Mouse (Mus musculus) ES-E14 (cell line): ENCODE measurements around the gene Hdac5. TPM values are rescaled to one million over a fixed set of nuclear protein-coding genes. Genes with fewer than 3 reads are reported as not detected.

Experiments used
- DNase-seq: peaks from one replicate; pipeline ENCODE4 v3.0.0-alpha.2; 2013; ENCODE audit warnings: low read depth, low spot score
- H3K27ac ChIP-seq: 2 replicates; pipeline ENCODE4 v1.5.1; 2012; ENCODE audit warnings: low read depth, mild to moderate bottlenecking, low read length, moderate library complexity, mixed read lengths; ENCODE audit not compliant: poor library complexity, insufficient read depth, severe bottlenecking
- H3K36me3 ChIP-seq: 2 replicates; pipeline ENCODE4 v1.6.1; 2012; ENCODE audit warnings: mild to moderate bottlenecking, low read length, moderate library complexity, mixed read lengths; ENCODE audit not compliant: control insufficient read depth, poor library complexity, insufficient read depth, severe bottlenecking
- H3K4me1 ChIP-seq, 2 experiments: fragments of 150-350 bp in 1 of 2; sonication (generic) in 1 of 2; 2 replicates each; pipeline ENCODE4 v1.6.1; 2012; ENCODE audit warnings: low read length in 2 of 2, mild to moderate bottlenecking in 1 of 2, mixed read lengths in 1 of 2; ENCODE audit not compliant: control insufficient read depth in 2 of 2, insufficient read depth in 2 of 2, poor library complexity in 1 of 2
- H3K4me3 ChIP-seq, 2 experiments: fragments of 150-350 bp in 1 of 2; sonication (generic) in 1 of 2; 2 replicates each; pipeline ENCODE4 v1.5.1; 2012; ENCODE audit warnings: low read length in 2 of 2, low read depth in 1 of 2, mild to moderate bottlenecking in 1 of 2, mixed read lengths in 1 of 2; ENCODE audit not compliant: insufficient read depth in 1 of 2, poor library complexity in 1 of 2, severe bottlenecking in 1 of 2
- H3K9ac ChIP-seq: 2 replicates; pipeline ENCODE4 v1.6.1; 2012; ENCODE audit warnings: low read depth, mild to moderate bottlenecking, low read length, mixed read lengths; ENCODE audit not compliant: poor library complexity, insufficient read depth, severe bottlenecking
- H3K9me3 ChIP-seq: fragments of 150-350 bp; sonication (generic); 2 replicates; pipeline ENCODE4 v1.6.1; 2012; ENCODE audit warnings: low read depth, mild to moderate bottlenecking, low read length; ENCODE audit not compliant: control insufficient read depth, insufficient read depth
- CHD2 ChIP-seq: IDR thresholded peaks from 2 replicates; pipeline ENCODE4 v1.6.1; 2014; ENCODE audit warnings: mild to moderate bottlenecking, low read depth, low read length, inconsistent platforms
- HCFC1 ChIP-seq: IDR thresholded peaks from 2 replicates; pipeline ENCODE4 v1.6.1; 2012; ENCODE audit warnings: low read length, inconsistent platforms, borderline replicate concordance; ENCODE audit not compliant: insufficient read depth
- MAFK ChIP-seq: IDR thresholded peaks from 2 replicates; pipeline ENCODE4 v1.6.1; 2014; ENCODE audit warnings: mild to moderate bottlenecking, low read depth, low read length, inconsistent platforms; ENCODE audit not compliant: insufficient read depth
- ZC3H11A ChIP-seq: IDR thresholded peaks from 2 replicates; pipeline ENCODE4 v1.6.1; 2012; ENCODE audit warnings: low read depth, mild to moderate bottlenecking, inconsistent platforms, low read length, borderline replicate concordance
- ZNF384 ChIP-seq: IDR thresholded peaks from 2 replicates; pipeline ENCODE4 v1.6.1; 2012; ENCODE audit warnings: low read depth, low read length, inconsistent platforms
- in situ Hi-C, 2 experiments: fragments of 600-800 bp; cut with MboI; formaldehyde crosslinking; loops; one replicate each; pipeline ENCODE4 v1.15.1; 2025; ENCODE audit warnings: low sequenced_read_pairs in 2 of 2, inconsistent platforms in 1 of 2; ENCODE audit not compliant: unreplicated experiment in 2 of 2
- total RNA-seq: library from RNA; depleted of rRNA; stranded (reverse); fragments of 300-350 nt; gene quantifications from 2 replicates; pipeline ENCODE4 v1.2.3, GENCODE M21; 2012

The Hdac5 gene
- total RNA-seq, 1 experiment, result 33.3 TPM

DNA sequence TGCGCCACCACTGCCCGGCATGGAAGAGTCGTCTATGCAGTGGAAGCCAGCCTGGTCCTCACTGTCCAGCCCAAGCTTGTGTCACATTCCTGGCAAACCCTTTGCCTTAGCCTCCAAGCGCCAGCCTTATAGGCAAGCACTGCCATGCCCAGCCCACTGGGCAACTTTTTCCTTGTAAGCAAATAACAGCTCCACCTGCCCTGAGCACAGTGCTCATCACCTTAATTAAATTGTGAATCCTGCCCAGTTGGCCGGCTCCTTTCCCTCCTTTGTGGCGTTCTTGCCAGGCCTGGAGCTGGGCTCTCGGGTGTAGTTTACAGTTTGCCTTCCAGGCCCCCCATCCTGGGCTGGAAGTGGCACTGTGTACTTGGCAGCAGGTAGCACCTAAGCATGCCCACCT is 33.2 kb upstream of the Hdac5 start:
- DNase-seq, result no peak
- no peak overlapping the region for H3K27ac ChIP-seq
- in situ Hi-C loops, result no loop called here

DNA sequence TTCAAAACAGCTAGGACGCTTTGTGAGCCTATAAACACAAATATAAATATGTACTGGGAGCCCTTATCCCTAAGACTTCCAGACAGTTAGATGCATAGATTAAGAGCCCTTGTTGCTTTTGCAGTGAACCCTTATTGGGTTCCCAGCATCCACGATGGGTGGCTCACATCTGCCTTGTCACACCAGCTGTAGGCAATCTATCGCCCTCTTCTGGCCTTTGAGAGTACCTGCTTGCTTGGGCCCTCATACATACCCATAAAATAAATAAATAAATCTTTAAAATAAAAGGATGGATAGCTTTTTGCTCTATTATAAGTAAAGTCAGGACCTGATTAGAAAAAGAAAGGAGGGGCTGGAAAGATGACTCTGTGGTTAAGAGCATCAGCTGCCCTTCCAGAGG is 28.6 kb upstream of the Hdac5 start:
- Histone ChIP-seq H3K36me3 (peaks cover 63% of the 10 kb centered on the region), H3K4me1 (peaks cover 0 to 20% of the 10 kb centered on the region in 2 experiments; a peak in 2 of 4 replicates), H3K27ac (no peak overlapping the region), H3K9ac (no peak overlapping the region), H3K4me3 (no peak overlapping the region), H3K9me3 (no peaks in the 10 kb centered on the region)
- TF ChIP-seq MAFK (peak; percentile 48; the same call in 1 of the 2 replicates), HCFC1 (no peak), ZNF384 (no peak), CHD2 (no peak)
- in situ Hi-C loops, result no loop called here
- no peak for DNase-seq

More for the DNA sequence above, 33.2 kb upstream of the Hdac5 start:
- Histone ChIP-seq H3K9me3 (no peaks in the 10 kb centered on the region), H3K9ac (no peak overlapping the region), H3K4me3 (no peak overlapping the region), H3K4me1 (peaks cover 5 to 18% of the 10 kb centered on the region in 2 experiments), H3K36me3 (peaks cover 41% of the 10 kb centered on the region)
- TF ChIP-seq MAFK, result no peak
- no peak for TF ChIP-seq CHD2

DNA sequence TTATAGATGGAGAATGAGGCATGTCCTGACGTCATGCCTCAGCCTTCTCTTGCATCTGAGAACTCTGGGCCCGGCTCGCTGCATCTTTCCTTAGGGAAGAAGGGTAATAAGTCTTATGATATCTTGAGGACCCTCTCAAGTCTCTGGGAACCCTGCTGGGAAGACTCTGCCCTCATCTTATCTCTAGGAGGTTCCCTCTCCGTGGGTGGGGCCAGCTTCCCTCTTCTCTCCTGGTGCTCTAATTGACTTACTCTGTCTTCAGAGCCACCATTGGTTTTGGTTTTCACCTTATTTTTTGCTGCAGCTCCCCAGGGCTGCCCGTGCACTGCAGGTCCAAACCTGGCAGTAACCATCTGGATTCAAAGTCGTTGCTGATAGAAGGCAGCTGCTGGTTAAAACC is 28.1 kb upstream of the Hdac5 start:
- in situ Hi-C loops, result no loop called here

GRCm38 (mm10) chr11:102257514-102257913 is 27.5 kb upstream of the Hdac5 start:
- H3K9me3 ChIP-seq, result no peaks in the 10 kb centered on the region
- in situ Hi-C loops, result no loop called here
- H3K9ac ChIP-seq, result 0 out of 2 replicates have a peak overlapping the region, but pooled peaks have one; percentile 44
- H3K36me3 ChIP-seq, result peaks cover 56% of the 10 kb centered on the region
- no peak for DNase-seq
- H3K4me3 ChIP-seq, result no peak overlapping the region
- TF ChIP-seq HCFC1 (no peak), ZNF384 (no peak), ZC3H11A (no peak), MAFK (no peak), CHD2 (no peak)
- peaks cover 0 to 20% of the 10 kb centered on the region in 2 experiments; a peak in 2 of 4 replicates for H3K4me1 ChIP-seq
- no peak overlapping the region for H3K27ac ChIP-seq

More for the DNA sequence above, 28.1 kb upstream of the Hdac5 start:
- peaks cover 0 to 20% of the 10 kb centered on the region in 2 experiments; a peak in 2 of 4 replicates for H3K4me1 ChIP-seq
- H3K4me3 ChIP-seq, result no peak overlapping the region
- H3K9ac ChIP-seq, result no peak overlapping the region
- peaks cover 59% of the 10 kb centered on the region for H3K36me3 ChIP-seq
- TF ChIP-seq ZNF384, result no peak
- TF ChIP-seq MAFK, result no peak
- no peak for TF ChIP-seq HCFC1
- no peak for TF ChIP-seq ZC3H11A
- no peak for TF ChIP-seq CHD2
- no peaks in the 10 kb centered on the region for H3K9me3 ChIP-seq
- no peak for DNase-seq
- no peak overlapping the region for H3K27ac ChIP-seq

- in situ Hi-C loops, result no loop called here
- Histone ChIP-seq H3K4me1 (peaks cover 11 to 19% of the 10 kb centered on the region in 2 experiments), H3K9me3 (no peaks in the 10 kb centered on the region), H3K4me3 (peak overlapping the region; percentile 74 to 81), H3K36me3 (peaks cover 19% of the 10 kb centered on the region), H3K9ac (peak overlapping the region; percentile 90), H3K27ac (peak overlapping the region; percentile 90)
- DNase-seq, result peak; percentile 79
- TF ChIP-seq ZNF384 (peak; percentile 54; the same call in 1 of the 2 replicates), MAFK (no peak)
These were observed 19.6 kb upstream of the Hdac5 start for GRCm38 (mm10) chr11:102249351-102250090.
